Mouse (Mus musculus): Measurements from ENCODE around the gene Prkcb. TPM values are rescaled to one million over a fixed set of nuclear protein-coding genes. Genes with fewer than 3 reads are reported as not detected.
A peak's percentile ranks its signal among the peaks of the same experiment; 100 is the strongest.

The Prkcb gene
- total RNA-seq, 2 experiments from 2014 or later = 0.73 to 0.85 TPM

DNA sequence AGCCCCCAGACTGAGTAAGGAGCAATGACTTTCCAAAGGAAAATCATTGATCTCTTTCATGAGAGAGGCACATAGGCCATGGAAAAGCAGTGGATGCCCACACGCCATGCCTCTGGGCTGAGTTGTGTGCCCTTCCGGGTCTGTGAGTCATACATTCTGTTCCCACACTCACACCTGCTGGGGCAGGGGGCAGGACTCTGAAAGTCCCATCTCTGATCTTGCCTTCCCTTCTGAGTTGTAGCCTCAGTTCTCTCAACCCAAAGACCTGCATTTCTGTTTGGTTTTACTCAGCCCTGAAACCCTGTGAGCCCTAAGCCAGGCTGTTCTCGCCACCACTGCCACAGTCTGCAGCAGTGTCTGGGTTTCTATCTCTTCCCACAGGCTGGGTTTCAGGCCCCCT is 109.1 kb downstream of the Prkcb start:
- no peak for DNase-seq (ENCODE audit: low spot score)

DNA sequence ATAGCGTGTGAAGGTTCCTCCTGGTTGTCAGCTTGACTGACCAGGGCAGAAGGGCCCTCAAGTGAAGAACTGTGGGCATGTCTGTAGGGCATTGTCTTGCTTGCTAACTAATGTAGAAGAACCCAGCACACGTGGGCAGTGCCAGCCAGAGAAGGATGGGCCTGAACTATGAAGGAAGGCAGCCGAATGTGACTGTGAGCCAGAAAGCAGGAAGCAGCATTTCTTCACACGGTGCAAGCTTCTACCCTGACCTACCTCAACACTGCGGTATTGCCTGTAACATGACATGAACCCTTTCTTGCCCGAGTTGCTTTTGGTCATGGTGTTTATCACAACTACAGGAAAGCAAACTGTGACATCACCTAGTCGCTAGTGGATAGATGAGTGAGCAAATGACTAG is 113.5 kb downstream of the Prkcb start:
- DNase-seq (ENCODE audit: low spot score) = no peak

DNA sequence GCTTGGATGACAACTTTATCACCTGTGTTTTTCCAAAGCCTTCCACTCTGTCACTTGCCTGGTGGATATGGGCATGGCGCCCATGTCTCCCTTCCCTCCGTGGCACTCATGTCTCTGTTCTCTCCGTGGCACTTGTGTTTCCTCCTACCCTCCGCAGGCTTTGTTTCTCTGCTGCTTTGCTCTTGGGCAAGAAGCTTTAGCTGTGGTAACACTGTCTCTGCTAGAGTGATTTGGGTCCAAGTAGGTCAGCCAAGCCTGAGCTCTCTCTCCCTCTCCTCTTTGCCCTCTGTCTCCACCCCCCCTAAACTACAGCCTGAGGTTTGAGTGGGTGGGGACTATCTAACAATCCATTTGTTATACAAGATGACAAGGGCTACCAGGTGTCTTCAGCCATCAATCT is 114.8 kb downstream of the Prkcb start:
- DNase-seq (ENCODE audit: low spot score) = no peak

DNA sequence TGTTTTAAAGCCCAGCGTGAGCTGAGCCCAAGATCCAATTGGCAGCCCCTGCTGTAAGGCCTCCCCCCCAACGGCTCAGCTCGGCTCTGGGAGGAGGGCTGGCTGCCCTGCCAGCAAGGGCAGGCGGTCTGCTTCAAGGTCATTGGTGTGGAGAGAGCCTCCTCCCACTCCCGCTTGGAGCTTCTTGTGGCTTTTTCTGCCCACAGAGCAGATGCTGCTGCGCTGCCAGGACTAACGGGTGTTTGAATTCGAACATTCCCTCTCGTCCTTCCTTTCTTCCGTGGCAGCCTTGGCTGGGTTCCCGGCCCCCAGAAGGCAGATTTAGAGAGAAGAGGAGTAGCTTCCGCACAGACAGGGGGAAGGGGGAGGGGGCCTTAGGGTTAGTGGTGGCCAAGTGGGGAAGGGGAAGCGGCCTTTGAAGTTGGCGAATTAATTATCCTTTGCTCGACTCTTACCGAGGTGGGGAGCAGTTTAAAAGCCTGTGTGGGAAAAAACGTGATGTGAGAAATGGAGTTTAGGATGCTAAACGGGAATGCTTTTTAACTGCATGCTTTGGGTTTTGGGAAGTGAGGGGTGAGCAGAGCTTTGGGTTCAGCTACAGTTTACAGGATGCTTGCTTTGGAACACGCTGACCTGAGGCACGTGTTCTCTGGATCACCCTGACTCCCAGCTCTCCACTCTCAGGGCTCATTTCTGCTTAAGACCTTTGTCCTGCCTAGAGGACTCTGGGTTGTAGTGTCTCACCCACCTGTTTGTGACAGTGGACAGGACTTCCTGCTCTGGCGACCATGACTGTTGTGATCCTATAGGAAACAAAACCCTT is 116.2 kb downstream of the Prkcb start:
- DNase-seq (ENCODE audit: low spot score) = no peak

DNA sequence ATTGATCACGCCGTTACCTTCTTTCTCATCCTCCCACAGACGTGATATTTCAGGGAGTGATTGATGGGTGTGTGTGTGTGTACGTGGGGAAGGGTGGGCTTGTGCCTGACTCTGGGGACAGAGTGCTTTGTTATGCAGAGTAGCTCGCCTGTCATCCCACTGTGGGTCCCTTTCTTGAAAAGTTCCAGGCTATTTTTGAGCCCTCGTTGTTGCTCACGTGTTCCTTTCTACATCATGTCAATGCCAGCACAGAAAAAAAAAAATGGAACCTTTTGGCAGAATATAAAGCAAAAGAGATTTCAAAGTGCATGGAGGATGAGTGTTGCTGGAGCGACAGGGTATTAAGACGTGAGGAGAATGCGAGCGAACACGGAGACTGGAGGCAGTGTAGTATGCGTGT is 118.1 kb downstream of the Prkcb start:
- no peak for DNase-seq (ENCODE audit: low spot score)

DNA sequence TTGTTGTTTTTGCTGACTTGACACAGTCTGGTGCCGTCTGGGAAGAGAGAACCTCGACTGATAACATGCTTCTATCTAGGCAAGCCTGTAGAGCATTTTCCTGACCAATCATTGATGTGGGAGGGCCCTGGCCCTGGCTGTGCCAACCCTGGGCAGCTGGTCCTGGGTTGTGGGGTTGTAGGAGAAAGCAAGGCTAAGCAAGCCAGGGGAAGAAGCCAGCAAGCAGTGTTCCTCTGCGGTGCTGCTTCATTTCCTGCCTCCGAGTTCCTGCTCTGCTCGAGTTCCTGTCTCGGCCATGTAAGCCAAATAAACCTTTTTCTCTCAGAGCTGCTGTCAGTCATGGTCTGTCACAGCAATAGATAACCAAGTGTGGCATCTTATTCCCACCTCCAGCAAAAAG is 121.4 kb downstream of the Prkcb start:
- no peak for DNase-seq (ENCODE audit: low spot score)

DNA sequence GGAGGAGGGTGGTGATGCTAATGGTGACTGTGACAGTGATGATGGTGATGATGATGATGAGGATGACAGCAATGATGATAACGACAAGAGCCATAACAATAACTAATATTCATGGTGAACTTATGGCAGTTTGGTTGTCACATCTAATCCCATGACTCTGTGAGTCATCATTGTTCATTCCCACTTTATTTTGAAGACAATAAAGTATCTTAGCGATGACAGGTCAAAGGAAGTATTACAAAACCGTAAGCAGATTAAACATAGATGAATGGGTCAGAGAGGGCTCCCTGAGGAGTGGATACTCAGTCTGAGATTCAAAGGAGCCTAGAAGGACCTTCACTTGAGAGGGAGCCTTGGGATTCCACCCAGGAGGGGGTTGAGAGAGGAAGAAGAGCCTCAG is 122.3 kb downstream of the Prkcb start:
- DNase-seq (ENCODE audit: low spot score) = no peak

DNA sequence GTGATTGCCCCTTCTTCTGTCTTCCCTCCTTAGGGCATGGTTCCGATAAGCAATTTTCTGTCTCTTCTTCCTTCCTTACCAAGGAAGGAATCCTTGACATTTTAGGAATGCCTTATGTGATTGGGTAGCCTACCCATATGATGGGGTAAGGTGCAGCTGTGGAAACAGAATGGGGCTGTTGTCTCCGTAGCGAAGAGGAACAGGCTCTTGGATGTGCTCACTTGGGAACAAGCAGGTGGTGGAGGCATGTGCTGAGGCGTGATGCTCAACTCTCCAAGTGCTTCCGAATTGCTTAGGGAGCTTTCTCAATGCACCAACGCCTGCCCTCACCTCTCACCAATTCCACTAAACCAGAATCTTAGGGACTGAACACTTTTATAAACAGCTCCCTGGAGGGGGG is 124.7 kb downstream of the Prkcb start:
- no peak for DNase-seq (ENCODE audit: low spot score)

DNA sequence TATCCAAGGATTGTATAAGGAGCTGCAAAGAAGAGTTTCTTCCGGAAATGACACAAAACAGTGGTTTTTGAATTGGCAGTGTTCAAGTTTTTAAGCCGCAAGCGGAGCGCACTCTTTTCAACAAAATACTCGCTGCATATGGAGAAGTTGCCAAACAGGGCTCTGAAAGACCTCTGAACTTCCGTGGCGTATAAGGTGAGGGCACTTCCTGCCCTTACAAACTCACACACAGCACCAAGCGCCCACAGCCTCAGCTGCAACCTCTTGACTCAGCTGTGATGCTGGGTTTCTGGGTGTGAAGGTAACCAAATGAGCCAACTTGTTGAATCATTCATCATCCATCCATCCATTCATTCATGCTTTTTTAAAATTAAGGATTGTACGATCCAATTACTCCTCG is 125.6 kb downstream of the Prkcb start:
- DNase-seq (ENCODE audit: low spot score) = no peak

DNA sequence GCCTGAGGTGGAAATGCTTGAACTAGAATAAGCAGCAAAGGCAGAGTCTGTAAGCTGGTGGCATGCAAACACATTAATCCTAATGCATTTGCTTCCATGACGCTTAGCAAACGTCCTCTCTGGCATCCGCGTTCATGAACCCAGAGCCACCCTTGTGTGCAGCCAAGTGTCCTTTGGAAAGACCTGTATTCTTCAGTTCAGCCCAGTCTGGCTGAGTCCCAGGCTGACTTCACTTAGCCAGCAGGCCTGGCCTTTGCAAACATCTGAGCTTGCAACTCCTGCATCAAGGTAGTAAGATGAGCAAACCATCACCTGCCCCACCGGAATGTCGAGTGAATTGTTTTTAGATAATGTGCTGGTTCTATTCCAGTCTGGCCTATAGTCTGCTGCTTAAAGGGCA is 126.1 kb downstream of the Prkcb start:
- no peak for DNase-seq (ENCODE audit: low spot score)

DNA sequence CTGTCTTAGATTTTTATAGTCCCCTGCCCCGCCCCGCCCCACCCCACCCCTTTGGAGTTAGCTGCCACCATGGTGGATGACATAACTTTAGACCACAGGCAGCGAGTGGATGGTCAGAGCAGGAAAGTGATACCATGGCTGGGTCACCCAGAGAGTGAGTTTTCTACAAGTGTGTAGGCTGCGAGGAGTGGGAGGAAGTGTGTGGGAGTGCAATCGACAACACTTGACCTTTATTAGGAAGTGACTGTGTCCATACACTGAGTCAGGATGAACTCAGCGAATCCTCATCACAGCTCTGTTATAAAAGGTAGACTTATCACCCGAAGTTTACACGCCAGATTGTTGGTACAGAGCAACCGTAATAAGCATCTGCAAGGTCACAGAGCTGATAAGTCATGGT is 126.8 kb downstream of the Prkcb start:
- no peak for DNase-seq (ENCODE audit: low spot score)

DNA sequence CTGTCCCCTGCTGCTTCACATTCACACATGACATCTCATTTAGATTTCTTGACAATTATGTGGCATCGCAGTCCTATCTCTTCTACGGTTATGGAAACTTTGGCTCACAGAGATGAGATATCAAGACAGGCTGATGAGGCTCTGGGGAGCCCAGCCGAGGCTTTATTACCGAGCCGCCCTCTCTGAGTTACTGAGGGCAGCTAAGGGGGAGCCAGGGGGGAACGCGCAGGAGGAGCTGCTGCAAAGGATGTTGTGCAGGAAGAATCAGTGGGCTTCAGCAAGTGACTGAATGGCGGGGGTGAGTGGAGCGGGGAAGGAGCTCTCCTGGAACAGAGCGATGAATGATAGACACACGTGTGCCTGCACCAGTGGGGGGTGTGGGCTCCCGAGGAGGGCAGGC is 127.4 kb downstream of the Prkcb start:
- DNase-seq (ENCODE audit: low spot score) = no peak

DNA sequence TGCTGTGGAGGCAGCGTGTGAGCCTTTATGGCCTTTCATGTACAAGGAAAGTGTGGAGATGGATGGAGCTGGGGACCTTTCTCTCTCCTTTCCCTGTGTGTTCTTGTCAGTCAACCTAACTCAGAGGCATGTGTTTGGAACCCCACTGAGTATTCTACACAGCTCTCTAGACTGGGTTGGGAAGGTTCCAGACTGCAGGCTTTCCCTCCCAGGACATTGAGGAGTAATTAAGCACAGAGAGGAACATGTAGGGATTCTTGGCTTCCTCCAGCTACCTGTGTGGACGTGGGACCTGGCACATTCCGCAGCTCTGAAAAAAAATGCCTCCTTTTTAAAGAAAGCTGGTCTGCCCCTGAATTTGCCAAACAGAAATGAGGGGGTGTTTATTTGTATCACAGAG is 130.0 kb downstream of the Prkcb start:
- no peak for DNase-seq (ENCODE audit: low spot score)

DNA sequence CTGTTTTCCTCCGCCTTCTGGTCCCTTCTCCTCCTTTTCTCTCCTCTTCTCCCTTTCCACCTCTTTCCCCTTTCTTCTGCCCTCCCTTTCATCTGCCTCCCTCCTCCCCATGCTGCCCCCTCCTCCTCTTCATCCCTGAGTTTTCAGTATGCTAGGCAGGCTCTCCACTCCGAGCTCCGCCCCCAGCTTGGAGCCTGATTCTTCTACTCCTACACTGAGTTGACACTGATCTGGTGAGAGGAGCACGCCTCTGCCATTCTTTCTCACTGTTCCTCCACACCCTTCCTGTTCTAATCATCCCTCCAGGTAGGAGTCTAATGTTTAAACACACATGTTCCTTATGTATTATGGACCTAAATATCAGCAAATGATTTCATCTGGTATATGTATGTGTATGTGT is 135.3 kb downstream of the Prkcb start:
- no peak for DNase-seq (ENCODE audit: low spot score)

DNA sequence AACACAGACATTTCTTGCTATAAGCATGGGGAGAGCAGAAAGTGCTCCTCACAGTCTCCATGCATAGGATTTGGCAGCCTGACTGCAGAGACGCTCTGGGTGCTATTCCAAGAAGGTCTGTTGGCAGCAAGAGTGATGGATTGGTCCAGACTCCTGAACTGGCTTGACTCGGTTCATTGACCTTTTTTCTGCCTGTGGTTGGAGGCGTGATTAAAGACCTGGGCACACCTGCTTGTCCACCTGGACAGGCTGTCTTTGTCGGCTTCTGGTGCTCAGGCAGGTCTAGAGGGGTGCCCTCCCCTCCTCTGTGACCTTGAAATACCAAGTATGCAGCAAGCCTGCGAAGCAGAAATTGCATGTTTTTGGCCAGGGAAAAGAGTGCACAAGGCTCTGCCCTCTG is 140.6 kb downstream of the Prkcb start:
- DNase-seq (ENCODE audit: low spot score) = no peak

DNA sequence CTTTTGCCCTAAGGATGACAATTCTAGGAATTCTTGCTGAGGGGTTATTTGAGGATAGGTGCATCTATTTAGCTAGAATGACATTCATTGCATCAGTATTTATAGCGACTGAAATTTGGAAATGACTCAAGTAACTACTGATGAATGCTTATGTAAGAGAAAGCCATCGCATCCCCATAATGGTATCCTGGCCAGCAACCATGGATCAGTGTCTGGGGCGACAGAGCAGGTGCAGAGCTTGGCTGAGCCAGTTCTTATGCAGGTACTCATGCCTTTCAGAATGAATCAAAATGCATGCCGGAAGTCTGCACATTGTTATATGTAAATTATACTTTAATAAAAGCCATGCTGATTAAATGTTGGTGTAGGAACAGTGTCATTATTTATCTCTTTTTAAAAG is 143.8 kb downstream of the Prkcb start:
- DNase-seq (ENCODE audit: low spot score) = no peak

DNA sequence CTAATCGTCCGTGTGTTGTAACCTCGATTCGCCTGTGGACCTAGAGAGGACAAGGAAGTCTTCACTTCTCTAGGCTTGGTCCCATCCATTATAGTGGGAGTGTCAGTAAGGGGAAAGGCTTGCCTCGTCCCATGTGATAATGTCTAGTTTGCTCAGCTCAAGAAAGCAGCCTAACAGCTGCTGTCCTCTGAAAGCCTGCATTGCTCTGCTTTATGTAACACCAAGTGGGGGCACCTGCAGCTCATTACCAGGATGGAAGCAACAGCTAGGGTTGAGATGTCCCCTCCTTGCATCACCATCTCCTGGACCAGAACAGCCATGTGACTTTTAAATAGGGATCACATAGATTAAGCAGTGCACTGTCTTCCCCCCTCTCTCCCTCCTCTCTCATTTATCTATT is 144.8 kb downstream of the Prkcb start:
- no peak for DNase-seq (ENCODE audit: low spot score)

DNA sequence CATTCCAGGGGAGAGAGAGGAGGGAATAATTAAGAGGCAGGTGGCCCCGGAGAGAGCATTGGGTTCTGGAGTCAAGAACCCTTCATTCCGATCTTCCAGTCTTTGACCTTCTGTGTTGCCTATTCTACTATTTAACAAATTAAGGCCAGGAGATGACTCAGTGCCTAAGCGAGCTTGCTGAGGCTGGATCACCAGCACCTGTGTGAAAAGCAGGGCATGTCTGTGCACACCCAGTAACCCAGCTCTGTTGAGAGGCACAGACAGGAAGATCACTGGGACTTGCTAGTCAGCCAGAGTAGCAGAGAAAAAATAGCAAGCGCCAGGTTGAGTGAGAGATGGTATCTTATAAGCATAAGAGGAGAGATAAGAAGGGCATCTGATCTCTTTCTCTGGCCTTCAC is 146.4 kb downstream of the Prkcb start:
- no peak for DNase-seq (ENCODE audit: low spot score)

DNA sequence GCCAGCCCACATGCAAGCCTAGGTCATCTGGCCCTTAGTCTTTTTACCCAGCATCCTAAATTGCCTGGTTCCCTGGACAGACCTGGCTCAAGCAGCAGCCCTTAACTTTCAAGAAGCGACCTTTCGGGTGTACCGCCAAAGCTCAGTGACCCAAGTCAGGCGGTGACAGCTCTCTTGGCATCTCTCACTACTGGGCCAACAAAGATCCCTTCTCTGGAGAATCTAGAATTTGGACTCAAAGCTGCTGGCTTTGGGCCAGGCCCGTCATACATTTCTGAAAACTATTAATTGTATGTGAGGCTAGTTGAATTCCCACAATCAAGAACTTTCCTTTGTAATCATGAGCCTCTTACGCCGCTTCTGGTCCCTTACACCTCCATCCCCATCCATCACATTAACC is 147.0 kb downstream of the Prkcb start:
- DNase-seq (ENCODE audit: low spot score) = no peak

DNA sequence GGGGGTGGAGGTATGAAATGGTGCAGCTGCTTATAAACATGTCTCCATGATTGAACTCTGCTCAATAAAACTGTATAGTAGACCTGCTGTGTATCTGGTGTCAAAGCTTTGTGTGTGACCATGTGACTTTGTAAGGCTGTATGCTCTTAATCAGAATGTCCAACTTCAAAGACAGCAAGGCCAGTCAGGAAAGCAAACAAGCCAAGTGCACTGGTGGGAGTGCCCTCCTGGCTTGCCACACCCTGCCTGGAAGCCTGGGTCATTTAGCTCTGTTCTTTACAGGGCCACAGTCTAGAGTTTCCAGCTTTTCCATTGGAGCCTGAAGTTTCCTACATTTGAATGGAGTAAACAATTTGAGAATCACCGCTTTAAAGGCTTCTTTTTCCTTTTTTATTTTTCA is 148.8 kb downstream of the Prkcb start:
- no peak for DNase-seq (ENCODE audit: low spot score)

DNA sequence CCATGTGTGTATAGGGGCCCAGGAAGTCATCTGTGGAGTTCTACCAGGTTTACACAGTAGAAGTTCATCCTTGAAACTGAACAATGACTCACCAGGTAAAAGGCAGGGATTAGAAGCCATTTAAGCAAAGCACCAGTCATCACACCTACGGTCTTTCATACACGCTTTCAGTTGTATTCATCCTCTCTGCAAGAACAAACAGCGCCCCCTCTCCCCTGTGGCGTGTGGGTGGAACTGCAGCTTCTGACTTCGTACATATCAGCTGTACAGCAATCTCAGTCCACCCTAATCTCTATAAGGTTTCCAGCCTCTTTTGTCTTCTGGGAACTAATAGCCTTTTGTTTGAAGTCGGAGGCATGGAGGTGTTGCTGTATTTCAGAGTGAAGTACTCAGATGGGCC is 156.5 kb downstream of the Prkcb start:
- no peak for DNase-seq (ENCODE audit: low spot score)

DNA sequence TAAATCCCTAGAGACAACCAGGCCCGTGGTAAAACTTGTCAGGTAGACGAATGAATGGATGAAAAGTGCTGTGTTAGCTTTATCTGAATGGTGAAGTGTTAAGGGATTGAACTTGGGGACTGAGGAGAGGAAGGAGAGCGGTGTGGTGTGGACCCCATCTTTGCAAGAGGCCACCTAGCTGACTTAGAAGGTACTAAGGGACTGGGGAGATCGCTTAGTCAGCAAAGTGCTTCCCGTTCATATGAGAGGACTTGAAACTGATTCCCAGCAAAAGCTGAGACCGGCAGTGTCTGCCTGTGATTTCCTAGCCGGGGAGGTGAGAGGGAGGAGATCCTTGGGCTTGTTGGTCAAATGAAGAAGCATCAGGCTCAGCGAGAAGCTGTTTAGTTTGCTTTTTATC is 164.1 kb downstream of the Prkcb start:
- DNase-seq (ENCODE audit: low spot score) = no peak

DNA sequence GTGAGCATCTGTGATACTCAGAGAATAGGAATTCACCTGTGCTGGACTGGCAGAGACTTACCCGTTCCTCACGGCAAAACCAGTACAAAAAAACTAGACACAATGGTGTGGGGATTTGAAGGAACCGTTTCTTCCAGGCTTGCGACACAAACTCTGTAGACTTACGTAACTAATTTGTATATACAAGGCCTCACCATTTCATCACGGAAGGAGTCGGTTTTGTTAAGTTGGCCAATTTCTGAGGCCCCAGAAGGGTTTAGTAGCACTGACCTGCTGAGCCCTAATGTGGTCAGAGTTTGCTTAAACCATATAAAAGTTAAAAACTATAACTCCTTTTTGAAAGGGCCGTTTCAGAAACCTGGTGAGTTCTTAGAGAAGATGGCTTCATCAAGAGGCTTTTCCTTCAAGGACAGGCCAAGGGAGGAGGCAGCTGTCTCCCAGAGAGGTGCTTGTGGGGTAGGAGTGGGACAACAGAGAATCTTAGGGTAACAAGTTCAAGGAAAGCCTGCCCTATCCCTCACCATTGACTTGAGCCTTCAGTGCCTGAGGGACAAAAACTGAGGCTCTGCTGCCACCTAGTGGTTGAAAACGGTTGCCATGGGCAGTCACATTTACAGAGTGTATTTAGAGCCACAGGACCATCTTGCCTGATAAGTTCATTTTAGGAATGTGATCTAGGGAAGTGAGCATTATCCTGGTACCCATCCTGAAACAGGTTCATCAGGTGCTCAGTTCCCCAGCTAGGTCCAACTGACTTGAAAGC is 170.8 kb downstream of the Prkcb start:
- DNase-seq (ENCODE audit: low spot score) = peak; percentile 76
